Mouse (Mus musculus) stomach, postnatal 0 days (tissue): Measurements from ENCODE around the gene Dgcr2.

Experiments
- CTCF ChIP-seq: IDR thresholded peaks from 2 replicates; pipeline ENCODE4 v1.5.1; 2016; ENCODE audit warnings: antibody characterized with exemption, low read depth, mild to moderate bottlenecking, moderate library complexity
- EP300 ChIP-seq: optimal IDR thresholded peaks from 2 replicates; pipeline ENCODE3; 2016; ENCODE audit warnings: antibody characterized with exemption

- TF ChIP-seq CTCF (no peak), EP300 (no peak)
These were observed 58.4 kb downstream of the Dgcr2 start for GRCm38 (mm10) chr16:17839976-17840375.
